Mouse (Mus musculus) megakaryocyte-erythroid progenitor cell, adult 5 weeks (primary cell): ENCODE measurements around the gene Jade2. TPM values are rescaled to one million over a fixed set of nuclear protein-coding genes. Genes with fewer than 3 reads are reported as not detected.

Experiments used
- polyA plus RNA-seq: library from polyadenylated mRNA; stranded (reverse); fragments of >175 nt; gene quantifications from 2 replicates; pipeline ENCODE4 v1.2.3, GENCODE M21; 2012

The Jade2 gene
- 16.9 and 20.3 TPM in 2 replicates for polyA plus RNA-seq

DNA sequence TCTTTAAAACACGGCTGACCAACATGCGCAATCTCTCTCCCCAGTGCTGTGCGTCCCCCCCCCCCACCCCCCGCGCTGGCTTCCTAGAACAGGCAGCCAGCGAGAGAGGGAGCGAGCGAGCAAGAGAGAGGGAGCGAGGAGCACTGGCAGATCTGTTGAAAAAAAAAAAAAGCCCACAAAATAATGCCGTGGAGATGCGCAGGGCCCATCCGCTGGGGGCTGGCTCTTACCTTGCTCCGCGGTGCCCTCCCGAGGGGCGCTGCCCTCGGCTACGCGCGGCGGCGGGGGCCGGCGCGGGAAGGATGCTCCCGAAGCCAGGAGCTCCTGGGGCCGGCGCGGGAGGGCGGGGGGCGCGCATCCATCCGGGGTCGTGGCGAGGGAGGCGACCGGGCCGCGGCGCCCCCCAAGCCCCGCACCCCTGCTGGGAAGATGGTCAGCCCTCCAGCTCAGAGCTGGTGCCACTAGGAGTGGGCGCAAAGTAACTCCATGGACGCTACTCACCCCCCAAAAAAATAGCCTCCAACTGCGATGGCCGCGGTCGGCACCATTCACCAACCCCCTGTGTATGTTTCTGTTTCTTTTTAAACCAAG is at the start of gene Jade2:
Gene Jade2, minus strand, starts transcription at position 573 of the 591 bp plus-strand sequence.

Other genes with a start within 250 kb of the Jade2 start
- gene Nhp2, start 237.9 kb downstream of the Jade2 start, polyA plus RNA-seq = 169 and 172 TPM in 2 replicates
- gene Rmnd5b, start 221.8 kb downstream of the Jade2 start, polyA plus RNA-seq = 30.9 and 43.5 TPM in 2 replicates
- gene N4bp3, start 206.8 kb downstream of the Jade2 start, polyA plus RNA-seq = 32.2 and 48.5 TPM in 2 replicates
- 0.39 and 0.89 TPM in 2 replicates for gene D930048N14Rik, start 206.7 kb downstream of the Jade2 start, polyA plus RNA-seq
- gene 0610009B22Rik, start 168.8 kb downstream of the Jade2 start, polyA plus RNA-seq = 1.1 and 1.9 TPM in 2 replicates
- gene Sec24a, start 94.0 kb downstream of the Jade2 start, polyA plus RNA-seq = 19.9 and 22.4 TPM in 2 replicates
- gene Sar1b, start 94.0 kb downstream of the Jade2 start, polyA plus RNA-seq = 4.1 and 4.4 TPM in 2 replicates
- 32.3 and 34.7 TPM in 2 replicates for gene Cdkn2aipnl, start 110.0 kb upstream of the Jade2 start, polyA plus RNA-seq
- 166 and 167 TPM in 2 replicates for gene Ube2b, start 143.1 kb upstream of the Jade2 start, polyA plus RNA-seq
- gene Cdkl3, start 146.6 kb upstream of the Jade2 start, polyA plus RNA-seq = 0.94 and 1.5 TPM in 2 replicates
- 13.6 and 18.5 TPM in 2 replicates for gene Ppp2ca, start 241.0 kb upstream of the Jade2 start, polyA plus RNA-seq